Mouse (Mus musculus) cerebellum, adult (tissue): Measurements from ENCODE around the gene Scnn1b.

Experiments used
- ATAC-seq: cut with Nextera tagmentation; 2 replicates; pipeline ENCODE4 v1.9.2; 2017; ENCODE audit warnings: mild to moderate bottlenecking, moderate library complexity, mixed read lengths; ENCODE audit not compliant: insufficient number of reproducible peaks, low FRiP score, low TSS enrichment

Gene Scnn1b

GRCm38 (mm10) chr7:121864858-121865585 is at the start of gene Scnn1b:
Scnn1b (plus strand) TSS chr7:121865038.
- ATAC-seq: no peak

DNA sequence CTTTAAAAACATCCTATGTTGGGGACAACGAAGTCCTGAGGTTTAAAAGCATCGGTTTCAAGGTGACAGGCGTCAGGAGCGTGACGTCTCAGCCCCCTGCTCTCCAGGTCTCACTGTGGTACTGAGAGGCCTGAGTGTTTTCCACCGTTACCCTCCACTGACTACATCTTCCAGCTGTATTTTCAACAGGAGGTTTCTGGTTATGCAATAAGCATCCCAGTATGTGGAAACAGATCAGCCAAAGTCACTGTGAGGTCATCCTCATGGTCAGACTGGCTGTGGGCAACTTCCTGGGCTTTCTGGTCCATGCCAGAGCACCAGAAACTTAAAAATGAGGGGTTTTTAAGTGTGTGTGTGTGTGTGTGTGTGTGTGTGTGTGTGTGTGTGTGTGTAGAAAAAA is 43.2 kb upstream of the Scnn1b start:
- no peak for ATAC-seq

DNA sequence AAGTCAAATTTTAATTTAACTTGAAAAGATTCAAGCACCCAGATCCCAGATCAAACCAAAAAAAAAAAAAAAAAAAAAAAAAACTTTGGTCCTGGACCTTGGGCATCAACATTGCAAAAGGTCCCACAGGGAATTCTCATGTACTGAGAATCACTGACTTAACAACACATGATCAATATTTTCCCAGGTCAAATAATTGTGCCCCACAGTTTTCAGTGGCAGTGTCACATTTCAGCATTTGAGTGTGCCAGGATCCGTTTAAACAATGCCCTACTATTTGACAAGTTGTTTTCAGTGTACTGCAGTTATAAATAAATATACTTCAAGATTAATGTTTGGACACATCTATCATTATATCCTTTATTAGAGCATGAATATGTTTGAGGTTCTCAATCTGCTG is 36.4 kb upstream of the Scnn1b start:
- ATAC-seq: no peak

DNA sequence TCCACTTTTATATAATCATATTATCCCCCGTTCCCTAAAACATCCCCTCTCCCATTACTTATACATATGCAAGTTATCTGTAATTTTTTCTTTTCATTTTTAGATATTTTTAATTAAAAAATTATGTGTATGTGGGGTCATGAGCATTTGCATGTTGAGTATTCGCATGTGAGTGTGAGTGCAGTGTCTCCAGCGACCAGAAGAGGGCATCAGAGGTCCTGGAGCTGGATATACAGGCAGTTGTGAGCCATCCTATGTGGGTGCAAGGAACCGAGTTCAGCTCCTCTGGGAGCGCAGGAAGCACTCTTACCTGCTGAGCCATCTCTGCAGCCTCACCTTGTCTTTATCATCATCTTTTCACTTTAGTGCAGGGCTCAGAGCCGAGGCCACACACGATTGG is 29.4 kb upstream of the Scnn1b start:
- ATAC-seq: no peak

DNA sequence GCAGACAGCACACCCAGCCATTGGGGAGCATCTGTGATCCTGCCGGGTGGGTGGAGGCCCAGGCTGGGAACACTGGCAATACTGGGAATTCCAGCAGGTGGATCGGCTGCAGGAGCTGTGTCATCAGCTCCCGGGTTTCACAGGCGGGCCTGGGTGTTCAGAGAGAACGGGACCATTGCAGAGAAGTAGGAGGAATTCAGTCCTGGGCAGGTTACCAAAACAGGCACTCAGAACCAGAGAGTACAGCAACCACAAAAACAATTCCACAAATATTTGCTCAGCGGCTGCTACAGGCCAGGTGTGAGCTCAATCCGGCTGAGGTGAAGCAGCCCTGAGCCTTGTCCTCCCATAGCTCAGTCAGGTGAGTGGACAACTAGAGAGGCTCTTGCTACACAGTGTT is 28.0 kb upstream of the Scnn1b start:
- ATAC-seq: no peak

DNA sequence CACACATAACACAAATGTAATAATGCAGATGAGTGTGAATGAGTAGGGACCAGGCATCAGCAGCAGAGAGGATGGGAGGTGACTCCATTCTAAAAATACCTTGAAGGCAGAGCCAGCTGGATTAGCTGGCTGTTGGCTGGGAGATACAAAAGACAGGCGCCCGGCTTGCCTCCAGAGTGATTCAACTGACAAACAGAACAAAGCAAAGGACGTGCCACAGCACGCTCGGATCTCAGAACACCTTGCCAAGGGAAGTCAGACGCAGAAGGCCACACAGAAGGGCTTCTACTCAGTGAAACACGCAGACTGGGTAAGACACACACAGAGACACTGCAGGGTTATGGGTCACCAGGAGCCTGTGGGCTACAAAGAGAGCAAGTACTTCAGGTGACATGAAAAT is 24.0 kb upstream of the Scnn1b start:
- ATAC-seq: no peak; the same call in 1 of the 2 replicates

DNA sequence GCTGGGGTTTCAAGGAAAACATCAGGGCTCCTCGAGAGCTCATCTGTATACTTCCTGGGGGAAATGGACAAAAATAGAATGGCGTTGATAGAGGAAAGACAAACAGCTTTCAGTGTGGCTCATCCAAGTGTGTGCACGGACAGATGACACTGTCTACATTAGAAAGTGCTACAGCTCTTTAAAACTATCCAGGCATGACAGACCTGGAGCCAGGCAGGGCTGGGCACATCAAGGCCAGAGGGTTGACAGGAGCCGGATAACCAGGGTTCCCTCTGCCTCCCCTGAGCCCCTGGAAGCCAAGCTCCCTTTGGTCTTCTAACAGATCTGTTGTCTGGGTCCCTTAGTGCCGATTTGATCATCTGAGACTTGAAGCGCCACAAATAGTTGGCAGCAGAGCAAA is 22.6 kb upstream of the Scnn1b start:
- ATAC-seq: no peak

DNA sequence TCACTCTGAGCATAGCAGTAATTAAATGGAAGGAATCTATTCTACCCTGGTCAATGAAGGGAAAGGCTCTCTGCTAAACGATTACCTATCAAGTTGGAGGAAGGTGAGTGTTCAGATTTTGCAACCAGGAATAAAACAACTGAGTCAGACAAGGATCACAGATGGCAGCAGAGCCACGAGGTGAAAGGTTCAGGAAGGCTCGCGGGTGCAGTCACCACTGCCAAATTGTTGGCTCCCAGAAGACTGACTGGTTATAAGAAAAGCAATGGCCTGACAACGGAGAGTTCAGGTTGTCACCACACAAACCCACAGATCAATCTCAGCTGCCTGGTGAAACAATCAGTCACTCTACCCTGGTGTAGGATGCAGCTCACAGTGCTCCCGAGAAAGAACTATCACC is 18.9 kb upstream of the Scnn1b start:
- ATAC-seq: no peak

DNA sequence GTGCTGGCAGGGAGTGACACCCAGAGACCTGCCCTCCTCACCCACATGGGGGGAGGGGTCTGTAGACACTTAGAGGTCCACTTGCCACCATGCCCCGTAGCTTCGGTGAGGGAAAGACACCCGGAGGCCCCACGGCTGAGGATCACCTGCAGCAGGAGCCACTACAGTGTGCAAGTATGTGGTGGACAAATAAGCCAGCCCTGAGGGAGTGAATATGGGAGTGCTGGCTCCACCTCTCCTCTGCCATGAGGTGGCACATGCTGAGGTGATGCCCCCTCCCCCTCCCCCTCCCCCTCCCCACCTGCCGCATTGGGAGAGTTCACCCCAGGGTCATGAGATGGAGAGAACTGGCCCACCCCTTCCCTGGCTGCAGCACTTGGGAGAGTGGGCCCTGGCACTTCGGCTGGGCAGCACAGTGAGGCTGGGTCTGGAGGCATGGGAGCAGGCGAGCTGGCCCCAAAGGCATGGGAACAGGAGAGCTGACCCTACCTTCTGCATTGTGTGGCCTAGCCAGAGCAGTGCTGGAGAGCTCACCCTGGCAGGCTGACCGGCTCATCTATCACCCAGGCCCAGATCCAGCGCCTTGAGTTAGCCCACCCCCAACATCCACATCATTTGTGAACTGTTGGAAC is 16.2 kb upstream of the Scnn1b start:
- ATAC-seq: no peak

- ATAC-seq: no peak
Measured at GRCm38 (mm10) chr7:121857177-121857884, 7.5 kb upstream of the Scnn1b start.

DNA sequence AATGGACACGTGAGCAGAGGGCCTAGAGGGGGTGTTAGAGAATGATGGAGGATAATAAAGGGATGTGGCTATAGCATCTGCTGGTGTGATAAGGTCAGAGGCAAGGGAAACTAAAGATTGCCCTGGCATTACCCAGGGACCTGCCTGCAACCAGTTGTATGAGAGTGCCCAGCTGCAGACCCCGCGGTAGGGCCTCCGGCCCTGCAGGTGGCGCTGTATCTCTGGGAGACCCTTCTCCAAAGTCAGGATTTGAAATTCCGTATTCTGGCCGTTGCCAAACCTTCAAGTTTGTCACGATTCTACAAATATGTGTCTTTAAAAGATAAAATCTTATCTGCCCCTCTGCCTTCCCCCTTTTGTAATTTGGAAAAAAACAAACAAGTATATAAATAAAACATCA is 5.9 kb upstream of the Scnn1b start:
- ATAC-seq: no peak

DNA sequence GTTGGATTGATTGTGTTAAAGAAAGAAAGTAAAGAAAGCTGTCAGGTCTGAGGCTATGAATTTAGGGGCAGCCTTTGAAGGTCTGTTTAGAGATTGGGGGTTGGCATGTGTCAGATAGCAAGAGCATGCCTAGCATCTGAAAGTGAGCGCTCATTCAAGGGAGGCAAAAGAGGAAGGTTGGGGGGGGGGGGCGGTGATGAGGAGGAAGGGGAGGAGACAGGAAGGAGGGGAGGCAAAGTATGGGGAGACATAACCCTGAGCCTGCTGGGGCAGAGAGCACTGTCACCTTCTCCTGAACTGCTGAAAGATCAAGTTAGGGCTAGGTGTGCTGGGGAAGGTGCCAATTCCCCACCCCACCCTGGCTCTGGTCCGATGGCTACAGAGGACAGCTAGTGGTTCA is 6.8 kb downstream of the Scnn1b start:
- no peak for ATAC-seq

GRCm38 (mm10) chr7:121873998-121874397 is 9.2 kb downstream of the Scnn1b start:
- ATAC-seq: no peak

DNA sequence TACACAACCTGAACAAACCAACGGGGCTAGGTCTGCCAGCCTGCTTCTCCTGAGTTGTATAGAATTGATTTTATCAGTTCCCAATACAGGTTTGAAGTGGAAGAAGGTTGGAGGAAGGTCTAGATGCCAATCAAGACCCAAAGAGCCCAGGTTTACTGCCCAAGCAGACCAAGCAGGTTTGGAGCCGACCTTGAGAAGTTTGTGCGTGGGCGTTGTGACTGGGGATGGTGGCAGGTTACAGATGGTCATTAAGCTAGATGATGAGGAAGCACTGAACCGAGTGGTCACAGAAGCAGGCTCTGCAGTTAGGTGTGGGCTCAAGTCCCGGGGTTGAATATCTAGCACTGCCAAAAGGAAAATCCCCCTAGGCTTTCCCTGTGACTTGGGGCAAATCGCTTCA is 9.9 kb downstream of the Scnn1b start:
- ATAC-seq: no peak

GRCm38 (mm10) chr7:121880246-121880645 is 15.4 kb downstream of the Scnn1b start:
- no peak for ATAC-seq

GRCm38 (mm10) chr7:121890636-121891360 is 26.0 kb downstream of the Scnn1b start:
- peak; percentile 58; the same call in 1 of the 2 replicates for ATAC-seq

DNA sequence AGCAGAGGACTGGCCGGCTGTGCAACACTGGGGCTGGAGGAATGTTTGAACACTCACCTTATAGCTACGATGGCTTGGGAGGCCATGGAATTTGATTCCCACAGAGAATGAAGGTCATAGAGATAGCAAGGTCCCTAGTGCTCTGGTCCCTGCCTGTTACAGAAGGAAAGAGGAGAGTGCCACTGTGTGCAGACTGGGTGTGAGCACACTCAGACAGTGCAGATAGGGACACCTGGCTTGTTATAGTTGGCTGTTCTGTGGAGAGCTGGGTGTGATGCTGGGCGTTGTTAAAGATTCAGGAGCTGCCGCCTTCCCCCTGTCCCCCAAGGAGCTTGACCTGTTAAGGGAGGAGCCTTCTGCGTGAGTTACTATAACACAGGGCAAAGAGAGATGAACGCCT is 31.9 kb downstream of the Scnn1b start:
- ATAC-seq: no peak

GRCm38 (mm10) chr7:121899311-121899710 is 34.5 kb downstream of the Scnn1b start:
- peak; percentile 40; the same call in 1 of the 2 replicates for ATAC-seq

DNA sequence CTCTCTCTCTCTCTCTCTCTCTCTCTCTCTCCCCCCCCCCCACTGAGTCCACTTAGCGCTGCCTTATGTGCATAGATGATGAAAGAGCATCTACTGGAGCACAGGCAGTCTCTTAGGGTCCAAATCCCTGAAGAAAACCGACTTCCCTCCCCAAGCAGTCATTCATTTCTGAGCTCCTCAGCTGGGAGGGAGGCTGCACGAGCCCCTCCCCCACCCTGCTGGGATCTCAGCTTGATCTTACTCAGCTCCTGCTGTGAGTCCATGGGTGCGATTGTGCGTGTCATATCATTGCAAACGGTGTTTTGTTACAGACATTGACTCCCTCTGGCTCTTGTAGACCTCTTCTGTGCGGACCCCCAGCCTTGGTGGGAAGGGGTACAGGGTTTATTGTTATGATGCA is 35.1 kb downstream of the Scnn1b start:
- ATAC-seq: no peak

DNA sequence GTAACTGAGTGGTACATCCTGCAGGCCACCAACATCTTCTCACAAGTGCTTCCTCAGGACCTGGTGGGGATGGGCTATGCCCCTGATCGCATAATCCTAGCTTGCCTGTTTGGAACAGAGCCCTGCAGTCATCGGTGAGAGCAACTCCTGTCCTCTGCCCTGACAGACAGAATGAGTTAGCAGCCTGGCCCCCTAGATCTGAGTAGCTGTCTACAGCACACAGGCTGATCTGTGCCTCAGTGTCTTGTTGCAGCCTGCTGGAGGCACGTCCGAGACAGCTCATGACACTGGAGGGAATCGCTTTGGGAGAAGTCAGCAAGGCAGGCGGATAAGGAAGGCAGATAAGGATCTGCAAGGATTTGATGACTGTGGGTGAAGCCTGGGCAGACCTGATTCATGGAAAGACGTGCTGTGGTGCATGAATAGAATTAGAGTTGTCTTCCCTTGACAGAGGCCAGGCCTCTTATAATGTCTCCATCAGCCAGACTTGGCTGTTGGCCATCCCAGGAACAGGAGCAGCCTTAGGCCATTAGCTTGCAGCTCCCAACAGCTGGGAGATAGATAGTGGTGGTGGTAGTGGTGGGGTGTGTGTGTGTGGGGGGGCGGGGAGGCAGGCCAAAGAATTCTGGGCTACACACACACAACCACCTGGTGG is 38.0 kb downstream of the Scnn1b start:
- no peak for ATAC-seq
